Comparison of ENCODE assay signal across 1 mouse cellular context in the genomic region with DNA sequence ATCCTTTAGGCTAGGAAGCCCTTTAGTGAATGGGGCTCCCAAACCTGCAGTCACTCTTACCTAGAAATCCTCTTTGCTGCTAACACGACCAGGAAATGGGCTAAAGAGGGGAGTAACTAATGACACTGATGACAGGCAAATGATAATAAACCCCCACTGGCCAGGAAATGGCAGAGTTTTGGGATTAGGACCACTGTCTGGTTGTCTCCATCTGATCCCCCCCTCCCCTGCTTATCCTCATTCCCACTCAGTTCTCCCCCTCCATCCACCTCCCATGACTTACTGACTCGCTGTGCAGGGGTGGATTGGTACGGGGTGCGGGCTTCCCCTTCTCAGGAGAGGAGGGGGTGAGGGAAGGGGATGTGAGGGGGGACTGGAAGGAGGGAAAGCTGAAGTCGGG.
TF ChIP-seq lines count a peak whose summit lies in the region.

No protein-coding gene starts in this region.

TF ChIP-seq in CH12.LX, 34 proteins besides CTCF, POLR2A, EP300 and RAD21:
- TF ChIP-seq UBTF (IDR thresholded peaks at IDR 0.05; ENCODE audit: low read depth, low read length) = no peak
- no peak for TF ChIP-seq TCF12 (IDR thresholded peaks at IDR 0.05; ENCODE audit: low read depth, low read length)
- TF ChIP-seq ETS1 (conservative IDR thresholded peaks at IDR 0.05; ENCODE audit: low read depth, low read length) = no peak
- no peak for TF ChIP-seq MAFK (IDR thresholded peaks at IDR 0.05; ENCODE audit: insufficient replicate concordance, low read length)
- no peak for TF ChIP-seq SMC3 (IDR thresholded peaks at IDR 0.05; ENCODE audit: low read depth, low read length)
- no peak for TF ChIP-seq GABPA (IDR thresholded peaks at IDR 0.05; ENCODE audit: insufficient replicate concordance, low read depth, low read length)
